Mouse (Mus musculus): ENCODE data around the gene Lin54.

Lin54 gene

GRCm38 (mm10) chr5:100500458-100500961 is at the start of gene Lin54:
TSS of gene Lin54 (minus strand) at chr5:100500639.
- DNase-seq (ENCODE audit: low read depth, low spot score), result peak; percentile 84

GRCm38 (mm10) chr5:100550151-100550550 is 49.7 kb upstream of the Lin54 start:
- no peak for DNase-seq (ENCODE audit: low read depth, low spot score)

- DNase-seq (ENCODE audit: low read depth, low spot score), result no peak
Observed at GRCm38 (mm10) chr5:100549311-100549710, 48.9 kb upstream of the Lin54 start.

DNA sequence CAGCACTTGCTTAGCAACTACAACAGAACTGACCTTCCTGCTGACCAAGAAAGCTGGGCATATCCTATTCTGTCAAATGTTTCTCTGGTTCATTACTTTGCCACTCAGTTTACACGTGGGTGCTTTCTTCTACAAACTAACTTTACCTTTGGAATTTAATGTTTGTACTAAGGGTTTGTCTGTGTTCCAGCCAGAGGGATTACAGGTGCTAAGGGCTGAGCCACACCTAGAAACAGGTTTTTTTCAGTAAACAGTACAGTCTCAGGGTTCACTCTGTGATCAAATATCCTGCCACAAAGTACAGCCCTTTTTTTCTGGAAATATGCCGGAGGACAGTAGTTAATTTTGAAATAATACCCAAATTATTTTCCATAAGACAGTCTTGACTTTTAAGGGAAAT is 47.8 kb upstream of the Lin54 start:
- DNase-seq (ENCODE audit: low read depth, low spot score), result no peak

DNA sequence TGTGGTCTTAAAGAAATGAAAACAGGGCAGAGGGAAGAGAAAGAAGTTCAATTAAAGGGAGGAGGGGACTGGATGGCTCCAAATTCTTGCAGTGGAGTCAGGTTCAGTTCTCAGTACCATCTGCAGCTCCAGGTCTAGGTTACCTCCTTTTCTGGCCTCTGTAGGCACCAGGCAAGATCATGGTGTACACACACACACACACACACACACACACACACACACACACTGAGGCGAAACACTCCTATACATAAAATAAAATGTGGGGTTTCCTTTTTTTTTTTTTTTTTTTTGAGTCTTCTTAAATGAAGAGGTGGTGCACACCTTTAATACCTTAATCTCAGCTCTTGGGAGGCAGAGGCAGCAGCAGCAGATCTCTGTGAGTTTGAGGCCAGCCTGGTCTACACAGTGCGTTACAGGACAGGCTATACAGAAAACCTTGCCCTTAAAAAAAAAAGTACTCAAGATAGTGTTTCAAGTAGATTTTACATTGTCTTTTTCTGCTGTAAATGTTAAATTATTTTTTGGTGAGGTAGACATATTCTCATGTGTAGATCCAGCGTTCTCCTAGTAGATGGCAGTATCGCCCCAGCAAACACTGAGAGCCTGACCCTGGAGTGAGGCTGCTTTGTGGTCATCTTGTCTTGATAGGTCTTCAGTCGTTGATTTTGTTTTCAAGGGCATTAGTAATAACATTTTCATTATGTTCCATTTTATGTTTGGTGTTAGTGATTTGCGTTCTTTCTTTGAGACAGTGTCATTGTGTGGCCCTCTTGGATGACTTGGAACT is 46.0 kb upstream of the Lin54 start:
- no peak for DNase-seq (ENCODE audit: low read depth, low spot score)

GRCm38 (mm10) chr5:100536638-100537037 is 36.2 kb upstream of the Lin54 start:
- DNase-seq (ENCODE audit: low read depth, low spot score), result peak; percentile 42

DNA sequence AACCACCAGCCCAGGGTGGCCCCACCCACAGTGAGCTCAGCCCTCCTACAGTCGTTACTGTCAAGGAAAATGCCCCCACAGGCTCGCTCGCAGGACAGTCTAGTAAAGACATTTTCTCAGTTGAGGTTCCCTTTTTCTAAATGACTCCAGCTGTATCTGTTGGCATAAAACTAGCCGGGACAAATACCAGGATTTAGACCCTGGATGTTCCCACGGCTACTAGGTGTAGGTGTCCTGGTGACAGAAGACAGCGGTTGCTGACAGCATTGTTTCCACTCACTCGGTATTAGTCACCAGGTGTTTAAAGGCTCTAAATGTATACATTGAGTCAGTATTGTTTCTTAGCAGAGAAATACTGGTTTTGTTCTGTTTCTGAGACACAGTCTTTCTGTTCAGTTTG is 35.4 kb upstream of the Lin54 start:
- no peak for DNase-seq (ENCODE audit: low read depth, low spot score)

DNA sequence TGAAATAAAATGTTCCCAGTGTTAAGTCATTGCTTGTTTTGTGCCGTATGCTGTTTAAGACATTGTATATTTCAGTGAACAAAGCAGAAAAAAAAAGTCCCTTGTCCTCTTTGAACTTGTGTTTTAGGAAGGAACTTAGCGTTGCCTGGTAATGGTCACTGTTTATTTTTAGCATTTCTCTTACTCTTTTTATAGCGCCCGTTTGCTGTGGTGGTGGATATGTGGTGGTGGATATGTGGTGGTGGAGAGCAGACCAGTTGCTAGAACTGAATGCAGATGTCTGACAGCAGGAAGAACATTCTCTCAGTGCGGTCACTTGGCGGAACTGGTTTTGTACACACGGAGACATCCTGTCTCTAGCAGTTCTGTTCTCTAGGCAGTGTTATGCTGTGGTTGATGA is 25.7 kb upstream of the Lin54 start:
- peak; percentile 54 for DNase-seq (ENCODE audit: low read depth, low spot score)

- DNase-seq (ENCODE audit: low read depth, low spot score), result no peak
Observed at GRCm38 (mm10) chr5:100525620-100526019, 25.2 kb upstream of the Lin54 start.

DNA sequence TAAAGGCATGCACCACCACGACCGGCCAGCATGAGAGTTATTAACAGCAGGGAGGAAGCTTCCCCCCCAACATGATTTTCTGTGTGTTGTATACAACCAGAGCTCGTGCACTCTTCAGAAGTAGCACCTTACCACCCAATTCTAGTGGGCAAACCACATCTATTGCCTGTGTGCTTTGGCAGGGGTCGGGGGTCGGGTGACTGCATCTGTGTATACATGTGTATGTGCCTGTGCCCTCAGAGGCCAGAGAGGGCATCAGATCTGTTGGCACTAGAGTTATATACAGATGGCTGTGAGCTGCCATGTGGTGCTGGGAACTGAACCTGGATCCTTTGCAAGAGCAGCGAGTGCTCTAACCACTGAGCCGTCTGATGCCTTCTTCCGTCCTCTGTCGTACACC is 24.5 kb upstream of the Lin54 start:
- no peak for DNase-seq (ENCODE audit: low read depth, low spot score)

GRCm38 (mm10) chr5:100523331-100523730 is 22.9 kb upstream of the Lin54 start:
- no peak for DNase-seq (ENCODE audit: low read depth, low spot score)

GRCm38 (mm10) chr5:100520223-100520622 is 19.8 kb upstream of the Lin54 start:
- DNase-seq (ENCODE audit: low read depth, low spot score), result no peak

GRCm38 (mm10) chr5:100519027-100519411 is 18.6 kb upstream of the Lin54 start:
- DNase-seq (ENCODE audit: low read depth, low spot score), result no peak

- peak; percentile 98 for DNase-seq (ENCODE audit: low read depth, low spot score)
Observed at GRCm38 (mm10) chr5:100518049-100519026, 17.9 kb upstream of the Lin54 start, which contains the start of gene Cops4. TSS of gene Cops4 (plus strand) at chr5:100518309.

DNA sequence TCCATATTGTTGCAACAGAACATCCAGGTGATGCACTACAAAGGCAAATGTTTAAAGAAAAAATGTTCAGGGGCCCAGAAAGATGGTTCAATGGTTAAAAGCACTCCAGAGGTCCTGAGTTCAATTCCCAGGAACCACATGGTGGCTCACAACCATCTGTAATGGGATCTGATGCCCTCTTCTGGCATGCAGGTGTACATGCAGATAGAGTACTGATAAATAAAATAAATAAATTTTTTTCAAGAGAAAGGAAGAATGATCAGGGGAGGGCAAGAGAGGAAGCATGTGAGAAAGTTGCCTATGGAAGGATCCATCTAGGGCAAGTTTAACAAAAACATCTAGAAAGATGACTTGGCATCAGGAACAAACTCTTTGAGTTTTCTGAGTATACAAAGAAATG is 12.1 kb upstream of the Lin54 start:
- no peak for DNase-seq (ENCODE audit: low read depth, low spot score)

DNA sequence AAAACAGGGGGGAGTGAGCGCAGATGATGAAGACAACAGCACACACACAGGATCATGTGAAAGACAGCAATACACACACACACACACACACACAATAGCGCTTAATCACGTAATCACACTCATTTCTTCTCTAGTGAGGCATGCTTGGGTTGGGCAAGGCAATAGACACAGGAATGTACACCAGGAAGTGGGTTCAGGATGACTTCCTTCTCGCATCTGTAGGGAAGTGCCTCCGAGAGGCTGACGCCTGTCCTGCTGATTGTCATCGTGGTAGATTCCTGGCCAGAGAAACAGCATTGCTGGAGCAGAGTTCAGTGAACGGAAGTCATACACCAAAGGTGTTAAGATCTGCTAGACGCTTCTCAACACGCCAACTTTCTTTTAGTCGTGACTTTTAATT is 8.8 kb upstream of the Lin54 start:
- no peak for DNase-seq (ENCODE audit: low read depth, low spot score)

GRCm38 (mm10) chr5:100501267-100501666 is 828 bp upstream of the Lin54 start:
- DNase-seq (ENCODE audit: low read depth, low spot score), result no peak

- no peak for DNase-seq (ENCODE audit: low read depth, low spot score)
Observed at GRCm38 (mm10) chr5:100499831-100500304, 571 bp downstream of the Lin54 start.

- DNase-seq (ENCODE audit: low read depth, low spot score), result no peak
Observed at GRCm38 (mm10) chr5:100499243-100499642, 1.2 kb downstream of the Lin54 start.

- DNase-seq (ENCODE audit: low read depth, low spot score), result peak; percentile 56
Observed at GRCm38 (mm10) chr5:100498436-100499180, 1.8 kb downstream of the Lin54 start.

GRCm38 (mm10) chr5:100491704-100492103 is 8.7 kb downstream of the Lin54 start:
- DNase-seq (ENCODE audit: low read depth, low spot score), result no peak

Measured in skeletal muscle tissue, adult 2 months (tissue).